Mouse (Mus musculus): ENCODE results near the gene Cdh23. TPM values are rescaled to one million over a fixed set of nuclear protein-coding genes. Genes with fewer than 3 reads are reported as not detected.
A peak's percentile ranks its signal among the peaks of the same experiment; 100 is the strongest.

Cdh23 gene
- polyA plus RNA-seq, 1 experiment from 2014 or later, result 10.0 TPM

DNA sequence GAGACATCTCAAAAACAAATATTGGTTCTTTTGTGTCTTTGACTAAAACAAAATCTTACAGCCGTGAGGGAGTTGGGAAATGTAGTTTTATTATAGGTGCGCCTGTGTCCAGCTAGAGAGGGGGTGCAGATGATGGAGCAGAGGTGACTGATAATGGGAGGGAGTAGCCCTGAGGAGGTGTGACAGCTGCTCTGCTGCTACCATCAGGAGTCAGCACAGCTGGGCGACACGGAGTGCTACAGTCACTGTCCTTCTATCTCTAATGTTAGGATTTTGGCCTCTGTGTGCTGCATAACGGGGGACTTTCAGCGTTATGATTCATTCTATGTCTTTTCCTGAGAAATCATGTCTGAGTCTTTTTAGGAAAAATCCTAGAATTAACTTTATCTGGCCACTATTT, 425.3 kb downstream of the Cdh23 start:
- no peaks in the 10 kb centered on the region for H3K27me3 ChIP-seq (replicated peaks)
- H3K4me3 ChIP-seq (replicated peaks), result no peak overlapping the region
- ATAC-seq (ENCODE audit: low FRiP score), result no peak
- no peaks in the 10 kb centered on the region for H3K9me3 ChIP-seq (replicated peaks)
- H3K27ac ChIP-seq (replicated peaks), result no peak overlapping the region
- no peak overlapping the region for H3K9ac ChIP-seq (replicated peaks)
- H3K36me3 ChIP-seq, result no peaks in the 10 kb centered on the region
- no peaks in the 10 kb centered on the region for H3K4me1 ChIP-seq
- WGBS, result 69% methylated on average over 6 of the region's 6 CpGs
- H3K4me2 ChIP-seq, result no peak overlapping the region

DNA sequence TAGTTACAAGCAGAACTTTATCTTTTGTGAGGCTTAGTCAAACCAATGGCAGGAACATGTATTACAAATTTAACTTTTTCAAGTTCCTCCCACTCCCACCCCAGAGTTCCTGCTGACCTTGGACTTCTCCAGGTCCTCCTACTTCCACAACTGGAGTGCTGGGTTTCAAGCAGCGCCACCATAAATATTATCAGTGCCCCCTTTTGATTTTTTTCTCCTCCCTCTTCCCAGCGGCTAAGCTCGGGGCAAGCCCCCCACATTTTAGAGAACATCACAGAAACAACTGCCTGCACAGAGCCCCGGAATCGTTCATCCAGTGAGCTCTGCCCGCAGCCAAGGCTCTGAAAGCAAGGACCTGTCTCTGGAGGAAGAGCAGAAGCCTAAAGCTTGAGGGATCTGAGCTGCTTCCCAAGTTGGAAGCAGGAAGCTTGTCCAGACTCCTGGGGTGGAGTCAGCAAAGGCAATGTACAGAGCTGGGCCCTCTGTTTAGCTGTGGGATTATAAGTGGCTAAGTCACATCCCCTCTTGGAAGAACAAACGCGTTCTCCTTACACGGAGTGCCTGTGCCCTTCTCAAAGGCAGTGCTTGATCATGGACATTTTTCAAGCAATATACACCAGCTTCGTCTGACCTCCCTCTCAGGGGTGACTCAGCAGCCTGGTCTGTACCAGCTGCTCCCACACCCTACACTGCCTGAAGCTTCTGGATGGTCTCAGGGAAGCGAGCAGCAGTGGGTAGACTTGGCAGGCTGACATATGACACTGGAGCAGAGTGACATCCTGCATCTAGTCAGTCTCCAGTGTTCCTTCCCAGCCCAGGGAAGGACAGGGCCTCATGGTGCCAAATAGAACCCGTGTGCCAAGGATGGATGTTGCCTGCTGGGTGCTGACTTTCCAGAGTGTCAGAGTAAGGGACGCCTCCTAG, 426.9 kb downstream of the Cdh23 start:
- no peak overlapping the region for H3K4me2 ChIP-seq
- 79% methylated on average over 13 of the region's 13 CpGs for WGBS
- ATAC-seq (ENCODE audit: low FRiP score), result no peak
- H3K36me3 ChIP-seq, result no peaks in the 10 kb centered on the region
- no peaks in the 10 kb centered on the region for H3K9me3 ChIP-seq (replicated peaks)
- no peak overlapping the region for H3K9ac ChIP-seq (replicated peaks)
- H3K4me1 ChIP-seq, result no peaks in the 10 kb centered on the region
- H3K4me3 ChIP-seq (replicated peaks), result no peak overlapping the region
- no peak overlapping the region for H3K27ac ChIP-seq (replicated peaks)
- H3K27me3 ChIP-seq (replicated peaks), result no peaks in the 10 kb centered on the region

DNA sequence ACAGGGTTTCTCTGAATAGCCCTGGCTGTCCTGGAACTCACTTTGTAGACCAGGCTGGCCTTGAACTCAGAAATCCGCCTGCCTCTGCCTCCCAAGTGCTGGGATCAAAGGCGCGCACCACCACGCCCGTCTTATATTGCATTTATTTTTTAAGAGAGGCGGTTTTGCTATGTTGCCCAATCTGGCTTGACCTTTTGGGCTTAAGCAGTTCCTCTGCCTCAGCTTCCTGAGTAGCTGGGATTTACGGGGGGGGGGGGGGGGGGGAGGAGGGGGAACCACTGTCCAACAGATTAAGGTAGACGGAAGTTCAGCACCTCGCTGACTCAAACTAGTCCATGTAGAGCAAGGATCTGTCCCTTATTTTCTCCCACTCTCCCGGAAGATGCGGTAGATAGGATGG, 427.6 kb downstream of the Cdh23 start:
- H3K4me1 ChIP-seq, result no peaks in the 10 kb centered on the region
- H3K27ac ChIP-seq (replicated peaks), result no peak overlapping the region
- no peak for ATAC-seq (ENCODE audit: low FRiP score)
- H3K4me3 ChIP-seq (replicated peaks), result no peak overlapping the region
- no peak overlapping the region for H3K4me2 ChIP-seq
- no peaks in the 10 kb centered on the region for H3K36me3 ChIP-seq
- no peaks in the 10 kb centered on the region for H3K27me3 ChIP-seq (replicated peaks)
- 87% methylated on average over 11 of the region's 11 CpGs for WGBS
- no peak overlapping the region for H3K9ac ChIP-seq (replicated peaks)
- H3K9me3 ChIP-seq (replicated peaks), result no peaks in the 10 kb centered on the region

DNA sequence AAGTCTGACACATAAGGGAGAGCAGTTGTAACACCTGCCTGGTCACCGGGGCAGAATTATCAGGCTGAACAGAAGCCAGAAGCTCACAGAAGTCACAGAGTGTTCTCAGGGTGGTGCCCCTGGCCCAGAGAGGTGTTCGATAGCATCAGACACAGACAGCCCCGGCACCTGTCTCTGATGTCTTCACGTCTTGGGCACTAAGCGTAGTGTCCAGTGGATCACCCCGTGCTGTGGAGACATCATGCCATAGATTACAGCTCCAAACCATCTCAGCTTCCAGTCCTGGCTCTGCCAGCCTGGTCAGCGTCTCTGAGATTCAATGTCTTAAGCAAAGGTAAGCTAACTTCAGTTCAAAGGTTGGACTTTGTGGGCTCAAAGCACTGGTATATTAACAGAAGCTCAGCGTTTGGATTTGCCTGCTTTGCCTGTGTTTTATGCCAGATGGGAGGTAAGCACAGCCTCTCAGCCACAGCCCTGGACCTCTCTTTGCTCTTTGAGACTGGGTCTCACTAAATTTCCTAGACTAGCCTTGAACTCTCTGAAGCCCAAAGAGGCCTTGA, 429.4 kb downstream of the Cdh23 start:
- H3K4me3 ChIP-seq (replicated peaks), result no peak overlapping the region
- ATAC-seq (ENCODE audit: low FRiP score), result no peak

DNA sequence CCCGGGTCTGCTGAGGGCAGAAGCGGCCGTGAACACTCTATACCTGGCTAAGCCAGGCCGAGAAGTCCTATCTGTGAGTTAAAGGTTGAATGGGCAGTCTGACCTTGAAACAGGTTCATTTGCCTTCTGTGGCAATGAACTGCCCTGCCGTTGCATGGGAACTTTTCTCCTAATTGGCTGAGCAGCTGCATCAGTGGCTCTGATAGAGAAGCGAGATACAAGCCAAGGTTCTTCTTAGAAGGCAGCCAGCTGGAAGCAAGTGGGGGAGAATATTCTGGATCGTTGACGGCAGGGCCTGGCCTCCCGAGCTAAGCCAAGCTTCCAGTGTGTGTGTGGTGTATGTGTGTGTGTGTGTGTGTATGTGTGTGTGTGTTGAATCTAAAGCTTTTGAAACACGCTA, 431.0 kb downstream of the Cdh23 start:
- H3K27ac ChIP-seq (replicated peaks), result no peak overlapping the region
- no peak overlapping the region for H3K4me2 ChIP-seq
- H3K4me1 ChIP-seq, result peaks cover 3% of the 10 kb centered on the region
- H3K9ac ChIP-seq (replicated peaks), result no peak overlapping the region
- no peak overlapping the region for H3K4me3 ChIP-seq (replicated peaks)
- ATAC-seq (ENCODE audit: low FRiP score), result no peak
- no peaks in the 10 kb centered on the region for H3K9me3 ChIP-seq (replicated peaks)
- H3K36me3 ChIP-seq, result no peaks in the 10 kb centered on the region
- WGBS, result 80% methylated on average over 10 of the region's 10 CpGs
- no peaks in the 10 kb centered on the region for H3K27me3 ChIP-seq (replicated peaks)

More for the DNA sequence above, 429.4 kb downstream of the Cdh23 start:
- no peak overlapping the region for H3K9ac ChIP-seq (replicated peaks)
- no peaks in the 10 kb centered on the region for H3K27me3 ChIP-seq (replicated peaks)
- peaks cover 3% of the 10 kb centered on the region for H3K4me1 ChIP-seq
- H3K27ac ChIP-seq (replicated peaks), result no peak overlapping the region
- no peaks in the 10 kb centered on the region for H3K36me3 ChIP-seq
- 95% methylated on average over 8 of the region's 8 CpGs for WGBS
- H3K9me3 ChIP-seq (replicated peaks), result no peaks in the 10 kb centered on the region
- H3K4me2 ChIP-seq, result no peak overlapping the region

DNA sequence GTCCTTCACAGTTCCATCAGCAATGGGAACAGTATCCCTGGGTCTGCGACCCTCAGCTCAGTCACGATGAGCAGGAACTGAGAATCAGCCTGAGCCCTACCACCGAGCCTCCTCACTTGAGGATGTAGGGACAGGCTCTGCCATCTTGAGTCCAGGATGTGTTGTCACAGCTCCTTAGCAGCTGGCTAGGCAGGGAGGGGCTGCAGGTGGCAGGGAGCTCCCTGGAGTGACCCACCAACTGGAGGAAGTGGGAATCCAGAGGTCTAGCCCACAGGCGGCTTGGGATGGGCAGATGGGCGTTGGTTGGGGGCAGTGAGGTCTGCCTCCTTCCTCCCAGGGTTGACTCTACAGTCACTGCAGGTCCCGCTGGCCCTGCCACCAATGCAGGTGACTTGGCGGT, 432.9 kb downstream of the Cdh23 start:
- no peak overlapping the region for H3K9ac ChIP-seq (replicated peaks)
- 87% methylated on average over 7 of the region's 7 CpGs for WGBS
- H3K9me3 ChIP-seq (replicated peaks), result no peaks in the 10 kb centered on the region
- no peak overlapping the region for H3K4me3 ChIP-seq (replicated peaks)
- peaks cover 3% of the 10 kb centered on the region for H3K4me1 ChIP-seq
- no peaks in the 10 kb centered on the region for H3K36me3 ChIP-seq
- no peak overlapping the region for H3K27ac ChIP-seq (replicated peaks)
- no peaks in the 10 kb centered on the region for H3K27me3 ChIP-seq (replicated peaks)
- H3K4me2 ChIP-seq, result no peak overlapping the region
- ATAC-seq (ENCODE audit: low FRiP score), result no peak

DNA sequence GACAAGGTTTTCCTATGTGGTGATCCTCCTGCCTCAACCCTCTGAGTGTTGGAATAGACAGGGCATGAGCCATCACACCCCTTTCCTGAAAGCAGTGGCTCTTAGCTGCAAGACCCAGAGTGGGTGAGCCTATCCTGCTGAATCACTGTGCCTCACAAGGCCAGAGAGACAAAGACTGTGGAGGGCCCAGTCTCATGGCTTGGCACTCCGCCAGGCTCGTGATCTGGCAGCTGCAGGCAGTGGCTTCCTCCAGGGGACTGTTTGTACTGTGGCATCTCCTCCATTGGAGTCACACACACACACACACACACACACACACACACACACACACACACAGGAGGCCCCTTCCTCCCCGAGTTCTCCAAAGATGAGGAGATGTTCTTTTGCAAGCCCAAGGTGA, 433.9 kb downstream of the Cdh23 start:
- ATAC-seq (ENCODE audit: low FRiP score), result peak; percentile 85
- H3K4me3 ChIP-seq (replicated peaks), result no peak overlapping the region
- H3K4me2 ChIP-seq, result no peak overlapping the region
- H3K27ac ChIP-seq (replicated peaks), result peak overlapping the region; percentile 71
- H3K36me3 ChIP-seq, result no peaks in the 10 kb centered on the region
- no peak overlapping the region for H3K9ac ChIP-seq (replicated peaks)
- H3K27me3 ChIP-seq (replicated peaks), result no peaks in the 10 kb centered on the region
- H3K9me3 ChIP-seq (replicated peaks), result no peaks in the 10 kb centered on the region
- 6% methylated on average over 3 of the region's 3 CpGs for WGBS
- peaks cover 3% of the 10 kb centered on the region for H3K4me1 ChIP-seq

DNA sequence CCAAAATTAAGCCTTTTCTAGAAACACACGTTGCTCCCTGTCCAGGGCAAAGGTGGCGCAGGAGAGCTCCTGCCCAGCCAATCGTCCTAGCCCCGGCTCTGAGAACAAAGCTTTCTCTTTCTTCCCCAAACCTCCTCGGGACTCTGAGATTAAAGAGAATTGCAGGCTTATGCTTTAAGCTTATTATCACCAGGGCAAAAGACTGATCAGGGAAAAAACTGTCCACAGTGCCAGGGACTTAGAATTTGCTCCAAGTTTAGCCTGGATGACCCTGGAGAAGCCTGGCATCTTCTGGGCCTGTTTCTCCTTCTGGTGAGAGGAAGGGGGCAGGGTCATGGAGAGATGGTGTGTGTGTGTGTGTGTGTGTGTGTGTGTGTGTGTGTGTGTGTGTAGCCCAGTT, 434.8 kb downstream of the Cdh23 start:
- no peak for ATAC-seq (ENCODE audit: low FRiP score)
- no peak overlapping the region for H3K9ac ChIP-seq (replicated peaks)
- no peaks in the 10 kb centered on the region for H3K36me3 ChIP-seq
- no peak overlapping the region for H3K4me2 ChIP-seq
- peaks cover 3% of the 10 kb centered on the region for H3K4me1 ChIP-seq
- H3K27ac ChIP-seq (replicated peaks), result no peak overlapping the region
- H3K4me3 ChIP-seq (replicated peaks), result no peak overlapping the region
- H3K27me3 ChIP-seq (replicated peaks), result no peaks in the 10 kb centered on the region
- H3K9me3 ChIP-seq (replicated peaks), result no peaks in the 10 kb centered on the region
- WGBS, result 51% methylated on average over 5 of the region's 5 CpGs

DNA sequence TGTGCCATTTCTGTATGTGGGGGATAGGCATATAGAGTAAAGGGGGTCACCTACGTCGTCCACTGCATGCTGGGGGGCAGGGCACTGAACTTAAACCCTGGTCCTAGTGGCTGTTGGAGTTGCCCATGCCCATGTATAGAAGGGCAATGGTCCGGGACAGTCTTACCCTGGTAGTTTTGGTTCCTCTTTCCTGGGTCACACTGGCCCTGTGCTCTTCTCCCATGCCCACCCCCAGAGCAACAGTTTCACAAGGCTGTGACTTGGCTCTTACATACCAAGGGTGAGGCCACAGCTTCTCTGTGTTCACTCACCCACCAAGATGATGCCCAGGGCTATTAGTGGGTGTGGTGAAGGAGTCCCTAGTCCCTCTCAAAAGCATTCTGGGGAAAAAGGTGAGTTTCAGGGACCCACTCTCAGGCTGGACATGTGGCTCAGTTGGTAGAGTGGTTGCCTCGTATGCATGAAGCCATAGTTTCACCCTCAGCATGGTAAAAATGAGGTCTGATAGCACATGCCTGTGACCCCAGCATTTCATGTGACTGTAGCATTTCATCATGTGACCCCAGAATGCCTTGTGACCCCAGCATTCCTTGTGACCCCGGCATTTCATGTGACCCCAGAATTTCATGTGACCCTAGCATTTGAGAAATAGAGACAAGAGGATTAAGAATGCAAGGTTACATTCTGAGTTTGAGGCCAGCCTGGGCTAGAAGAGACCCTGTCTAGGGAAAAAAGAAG, 435.6 kb downstream of the Cdh23 start:
- Histone ChIP-seq H3K9ac (replicated peaks) (no peak overlapping the region), H3K27me3 (replicated peaks) (no peaks in the 10 kb centered on the region), H3K36me3 (no peaks in the 10 kb centered on the region), H3K4me2 (no peak overlapping the region), H3K27ac (replicated peaks) (no peak overlapping the region), H3K4me1 (peaks cover 3% of the 10 kb centered on the region), H3K4me3 (replicated peaks) (no peak overlapping the region), H3K9me3 (replicated peaks) (no peaks in the 10 kb centered on the region)
- ATAC-seq (ENCODE audit: low FRiP score), result no peak
- 90% methylated on average over 5 of the region's 5 CpGs for WGBS

DNA sequence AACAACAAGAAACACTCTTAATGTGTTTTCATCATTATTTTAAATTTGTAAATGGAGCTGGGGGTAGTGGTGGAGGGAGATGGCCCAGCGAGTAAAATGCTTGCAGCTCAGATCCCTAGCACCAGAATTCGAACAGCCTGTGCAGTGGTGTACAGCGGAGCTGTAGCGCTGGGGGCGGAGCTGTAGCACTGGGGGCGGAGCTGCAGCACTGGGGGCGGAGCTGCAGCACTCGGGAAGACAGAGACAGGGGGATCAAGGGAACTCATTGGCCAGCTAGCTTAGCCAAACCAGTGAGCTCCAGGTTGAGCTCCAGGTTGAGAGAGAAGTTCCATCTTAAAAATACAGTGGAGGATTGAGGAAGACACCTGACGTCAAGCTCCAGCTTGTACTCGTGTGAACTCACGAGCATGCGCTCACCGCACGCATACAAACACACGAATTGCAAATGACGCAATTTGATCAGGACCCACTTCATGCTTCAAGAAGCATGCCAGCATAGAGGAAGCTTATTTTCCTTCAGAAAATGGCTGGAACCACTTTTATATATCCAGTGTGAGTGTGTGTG, 438.9 kb downstream of the Cdh23 start:
- Histone ChIP-seq H3K27me3 (replicated peaks) (no peaks in the 10 kb centered on the region), H3K36me3 (no peaks in the 10 kb centered on the region), H3K9me3 (replicated peaks) (no peaks in the 10 kb centered on the region), H3K4me2 (no peak overlapping the region), H3K27ac (replicated peaks) (no peak overlapping the region), H3K4me3 (replicated peaks) (no peak overlapping the region), H3K9ac (replicated peaks) (no peak overlapping the region), H3K4me1 (peaks cover 3% of the 10 kb centered on the region)
- 56% methylated on average over 16 of the region's 16 CpGs for WGBS
- no peak for ATAC-seq (ENCODE audit: low FRiP score)

DNA sequence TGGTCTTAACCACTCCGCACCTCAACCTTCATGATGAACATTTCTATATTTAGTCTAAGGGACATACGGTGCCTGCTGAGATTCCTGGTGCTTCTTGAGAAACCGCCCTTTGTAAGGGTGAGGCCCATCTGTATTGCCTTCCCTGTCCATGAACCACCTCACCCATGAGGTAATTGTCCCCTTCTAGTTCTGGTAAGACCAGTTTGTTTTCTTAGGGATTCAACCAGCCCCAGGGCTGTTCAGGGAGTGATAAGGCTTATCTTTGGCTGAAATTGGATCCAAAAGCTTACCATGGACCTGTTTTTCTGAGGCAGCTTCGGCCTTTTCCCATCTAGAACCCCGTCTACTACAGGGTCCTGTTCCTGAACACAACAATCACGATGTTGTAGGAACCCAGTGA, 440.2 kb downstream of the Cdh23 start:
- no peak overlapping the region for H3K4me3 ChIP-seq (replicated peaks)
- H3K9me3 ChIP-seq (replicated peaks), result no peaks in the 10 kb centered on the region
- H3K27me3 ChIP-seq (replicated peaks), result no peaks in the 10 kb centered on the region
- WGBS, result 90% methylated on average over 6 of the region's 6 CpGs
- H3K9ac ChIP-seq (replicated peaks), result no peak overlapping the region
- no peaks in the 10 kb centered on the region for H3K36me3 ChIP-seq
- no peak for ATAC-seq (ENCODE audit: low FRiP score)
- no peak overlapping the region for H3K4me2 ChIP-seq
- H3K4me1 ChIP-seq, result no peaks in the 10 kb centered on the region
- no peak overlapping the region for H3K27ac ChIP-seq (replicated peaks)

Data from neural tube, embryonic 15.5 days (tissue).